Mouse (Mus musculus) thymus, adult 2 months (tissue): ENCODE measurements around the gene Cacna1c.

Experiments used
- CTCF ChIP-seq: fragments of 200-500 bp; IDR thresholded peaks from 2 replicates; pipeline ENCODE4 v1.5.1; 2012; ENCODE audit warnings: mild to moderate bottlenecking, control low read depth, low read length, moderate library complexity, borderline replicate concordance; ENCODE audit not compliant: control insufficient read depth, poor library complexity, insufficient read depth; ENCODE audit errors: extremely low read depth
- POLR2A ChIP-seq: fragments of 200-500 bp; IDR thresholded peaks from 2 replicates; pipeline ENCODE4 v1.6.1; 2012; ENCODE audit warnings: mild to moderate bottlenecking, low read length, control low read depth, moderate library complexity; ENCODE audit not compliant: control insufficient read depth, poor library complexity, insufficient read depth; ENCODE audit errors: extremely low read depth

DNA sequence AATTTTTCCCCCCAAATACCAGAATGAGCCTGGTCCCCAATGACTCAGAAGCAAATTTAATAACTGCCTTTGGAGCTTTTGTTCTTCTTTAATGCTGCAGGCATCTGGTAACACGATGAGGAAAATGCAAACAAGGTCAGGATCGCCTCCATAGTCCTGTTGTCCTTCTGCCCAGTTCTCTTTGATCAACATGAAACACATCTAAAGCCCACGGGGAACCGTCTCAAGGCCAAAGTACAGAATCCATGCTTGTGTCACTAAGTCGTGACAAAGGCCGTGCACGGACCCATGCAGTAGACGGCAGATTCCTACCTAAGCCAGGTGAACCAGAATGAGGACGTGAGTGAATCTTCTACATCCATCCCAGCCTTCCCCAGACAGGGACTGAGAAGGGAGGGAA is 333.5 kb downstream of the Cacna1c start:
- no peak for TF ChIP-seq CTCF
- no peak for TF ChIP-seq POLR2A
